Mouse (Mus musculus) T-cell, adult 2 months (primary cell): ENCODE measurements around the gene Pea15a.

Experiments used
- DNase-seq: peaks from one replicate; pipeline ENCODE4 v3.0.0; 2022; ENCODE audit warnings: low spot score

Pea15a gene

GRCm38 (mm10) chr1:172179102-172179501, 27.5 kb downstream of the Pea15a start:
- DNase-seq = no peak

- no peak for DNase-seq
These were observed 28.8 kb downstream of the Pea15a start for GRCm38 (mm10) chr1:172177791-172178190.

- no peak for DNase-seq
These were observed 33.4 kb downstream of the Pea15a start for GRCm38 (mm10) chr1:172173181-172173580.

- DNase-seq = no peak
These were observed 34.2 kb downstream of the Pea15a start for GRCm38 (mm10) chr1:172172381-172172780.

GRCm38 (mm10) chr1:172169809-172170208, 36.8 kb downstream of the Pea15a start:
- DNase-seq = no peak

GRCm38 (mm10) chr1:172167911-172168310, 38.7 kb downstream of the Pea15a start:
- DNase-seq = no peak

GRCm38 (mm10) chr1:172162959-172163358, 43.6 kb downstream of the Pea15a start:
- DNase-seq = no peak

GRCm38 (mm10) chr1:172162009-172162408, 44.6 kb downstream of the Pea15a start:
- peak; percentile 56 for DNase-seq

GRCm38 (mm10) chr1:172160508-172160907, 46.1 kb downstream of the Pea15a start:
- DNase-seq = no peak

- no peak for DNase-seq
These were observed 46.6 kb downstream of the Pea15a start for GRCm38 (mm10) chr1:172159970-172160369.

GRCm38 (mm10) chr1:172155518-172155917, 51.1 kb downstream of the Pea15a start:
- no peak for DNase-seq

- no peak for DNase-seq
These were observed 52.1 kb downstream of the Pea15a start for GRCm38 (mm10) chr1:172154536-172154935.

GRCm38 (mm10) chr1:172148955-172149815, 57.4 kb downstream of the Pea15a start:
- DNase-seq = no peak

GRCm38 (mm10) chr1:172148279-172148954, 58.2 kb downstream of the Pea15a start:
- peak; percentile 50 for DNase-seq

- DNase-seq = peak; percentile 99
These were observed 58.7 kb downstream of the Pea15a start, which contains the start of gene Dcaf8 for GRCm38 (mm10) chr1:172147835-172148278. TSS of gene Dcaf8 (plus strand) at chr1:172148084.
